Mouse (Mus musculus): ENCODE measurements at regions not wholly inside any gene's neighbourhood (a gene's known extent, or its start where the extent isn't known, plus 50 kb on each side); places are given as distances from the start of the nearest gene placed in this dataset.

GRCm38 (mm10) chr5:64605991-64606390 is 197.2 kb upstream of the Klf3 start:
- DNase-seq (ENCODE audit: low read depth, low spot score) = no peak

GRCm38 (mm10) chr5:64609378-64610087 is 193.7 kb upstream of the Klf3 start:
- no peak for DNase-seq (ENCODE audit: low read depth, low spot score)

GRCm38 (mm10) chr5:64610146-64610545 is 193.0 kb upstream of the Klf3 start:
- no peak for DNase-seq (ENCODE audit: low read depth, low spot score)

DNA sequence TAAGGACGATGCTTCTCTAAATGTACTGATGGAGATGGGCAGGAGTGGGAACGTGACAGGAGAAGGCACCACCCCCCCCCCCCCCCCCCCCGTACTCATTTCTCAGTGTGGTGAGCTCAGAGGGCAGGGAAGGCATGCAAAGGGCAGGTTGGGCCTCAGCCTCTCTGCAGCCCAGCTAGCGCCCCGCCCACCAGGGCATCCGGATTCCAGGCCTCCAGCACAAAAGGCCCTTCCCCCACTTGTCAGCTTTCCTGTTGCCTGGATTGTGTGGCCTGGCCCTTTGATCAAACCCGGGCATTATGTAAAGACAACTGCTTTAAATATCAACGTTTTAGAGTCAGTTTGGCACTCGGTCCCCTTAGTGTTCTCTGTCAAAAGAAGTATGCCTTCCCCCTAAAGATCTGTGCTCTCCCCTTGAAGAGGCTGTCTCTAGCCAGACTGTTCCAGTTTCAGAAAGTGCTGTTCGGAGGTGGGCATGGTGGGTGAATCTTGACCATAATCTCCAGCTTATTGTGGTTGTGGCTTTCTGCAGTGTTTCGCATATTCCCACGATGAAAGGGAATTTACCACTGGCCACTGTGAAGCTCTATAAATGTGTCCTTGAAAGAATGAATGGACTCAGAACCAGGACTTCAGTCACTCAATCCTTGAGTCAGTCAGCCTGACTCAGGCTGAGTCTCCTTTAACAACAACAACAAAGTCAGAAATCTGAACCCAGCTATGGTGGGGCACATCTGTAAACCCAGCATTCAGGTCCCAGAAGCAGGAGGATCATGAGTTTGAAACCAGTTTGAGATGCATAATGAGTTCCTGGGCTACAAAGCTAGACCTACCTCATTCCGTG is 192.4 kb upstream of the Klf3 start:
- no peak for DNase-seq (ENCODE audit: low read depth, low spot score)

GRCm38 (mm10) chr5:64612017-64612416 is 191.2 kb upstream of the Klf3 start:
- DNase-seq (ENCODE audit: low read depth, low spot score) = peak; percentile 58

- DNase-seq (ENCODE audit: low read depth, low spot score) = no peak
Measured at GRCm38 (mm10) chr5:64613696-64614095, 189.5 kb upstream of the Klf3 start.

DNA sequence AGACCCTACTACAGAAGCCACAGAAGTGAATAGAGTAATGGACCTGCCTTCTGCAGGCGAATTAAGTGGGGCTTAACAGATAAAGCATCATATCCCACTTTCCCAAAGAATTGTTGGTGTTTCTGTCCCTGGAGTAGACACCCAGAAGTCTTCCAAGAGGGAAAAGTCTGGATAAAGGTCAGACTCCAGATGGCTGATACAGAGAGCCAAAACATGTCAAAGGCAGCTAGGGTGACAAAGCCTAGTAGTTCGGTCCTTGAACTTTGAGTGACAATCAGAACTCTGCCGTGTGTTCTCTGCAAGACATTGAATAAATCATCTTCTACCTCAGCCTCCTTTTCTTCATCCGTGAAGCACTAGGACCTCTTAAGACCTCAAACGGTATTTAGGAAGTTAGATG is 185.1 kb upstream of the Klf3 start:
- no peak for DNase-seq (ENCODE audit: low read depth, low spot score)

GRCm38 (mm10) chr5:64619752-64620151 is 183.4 kb upstream of the Klf3 start:
- no peak for DNase-seq (ENCODE audit: low read depth, low spot score)

DNA sequence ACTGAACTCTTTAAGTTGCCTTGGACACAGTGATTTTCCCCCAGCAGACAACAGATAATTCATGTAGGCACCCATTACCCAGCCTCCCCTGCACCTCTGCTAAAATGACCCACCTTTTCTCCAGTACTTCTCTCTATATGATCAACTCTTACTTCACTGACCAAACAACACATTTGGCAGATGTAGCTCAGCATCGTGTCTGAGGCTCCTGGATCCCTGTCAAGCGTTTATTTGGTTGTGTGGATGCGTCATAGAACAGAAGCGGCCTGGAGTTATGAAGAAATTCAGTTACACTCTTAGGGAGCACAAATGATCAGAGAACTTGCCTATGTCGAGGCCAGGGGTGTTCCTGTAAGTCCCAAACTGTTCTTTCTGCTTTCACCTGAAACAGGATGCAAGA is 182.5 kb upstream of the Klf3 start:
- no peak for DNase-seq (ENCODE audit: low read depth, low spot score)

- DNase-seq (ENCODE audit: low read depth, low spot score) = no peak
Measured at GRCm38 (mm10) chr5:64621386-64621785, 181.8 kb upstream of the Klf3 start.

GRCm38 (mm10) chr5:64623653-64624052 is 179.5 kb upstream of the Klf3 start:
- no peak for DNase-seq (ENCODE audit: low read depth, low spot score)

- DNase-seq (ENCODE audit: low read depth, low spot score) = no peak
Measured at GRCm38 (mm10) chr5:64624205-64624604, 179.0 kb upstream of the Klf3 start.

GRCm38 (mm10) chr5:64625421-64625820 is 177.8 kb upstream of the Klf3 start:
- DNase-seq (ENCODE audit: low read depth, low spot score) = no peak

DNA sequence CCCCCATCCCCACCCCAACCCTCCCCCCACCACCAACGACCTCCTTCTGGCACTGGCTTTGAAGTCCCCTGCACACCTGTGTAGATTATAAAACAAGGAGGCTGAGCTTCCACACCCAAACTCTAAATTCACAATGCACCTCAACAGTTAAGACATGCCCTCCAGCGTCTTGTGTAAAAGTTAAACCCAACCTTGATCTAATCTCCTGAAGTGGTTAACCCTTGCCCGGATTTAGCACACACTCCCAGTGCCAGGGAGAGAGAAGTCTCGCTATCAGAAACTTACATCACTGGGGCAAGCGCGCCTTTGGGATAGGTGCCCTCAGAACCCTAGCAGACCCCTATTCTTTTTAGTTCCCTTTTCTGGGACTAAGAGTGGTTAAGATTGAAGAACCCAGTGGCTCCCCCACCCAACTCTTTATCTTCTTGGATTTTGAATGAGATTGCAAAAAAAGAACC is 177.3 kb upstream of the Klf3 start:
- DNase-seq (ENCODE audit: low read depth, low spot score) = no peak

DNA sequence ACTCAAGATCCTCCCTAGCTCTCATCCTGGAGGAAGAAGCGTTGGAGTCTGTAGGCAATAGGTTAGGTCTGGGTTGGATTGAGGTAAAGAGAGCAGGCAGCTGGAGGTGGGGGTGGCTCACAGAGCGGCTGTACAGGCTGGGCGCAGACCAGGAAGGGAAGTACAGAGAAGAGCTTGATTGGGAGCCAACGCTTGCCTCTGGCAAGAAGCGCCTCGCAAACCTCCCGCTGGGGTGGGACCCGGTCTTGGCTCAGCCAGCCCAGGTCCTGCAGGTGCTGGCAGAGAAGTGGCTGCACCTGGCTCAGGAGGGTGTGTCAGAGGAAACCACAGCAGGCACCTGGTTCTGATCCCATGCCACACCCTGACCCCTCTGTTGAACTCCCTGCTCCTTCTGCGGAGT is 176.8 kb upstream of the Klf3 start:
- peak; percentile 4 for DNase-seq (ENCODE audit: low read depth, low spot score)

DNA sequence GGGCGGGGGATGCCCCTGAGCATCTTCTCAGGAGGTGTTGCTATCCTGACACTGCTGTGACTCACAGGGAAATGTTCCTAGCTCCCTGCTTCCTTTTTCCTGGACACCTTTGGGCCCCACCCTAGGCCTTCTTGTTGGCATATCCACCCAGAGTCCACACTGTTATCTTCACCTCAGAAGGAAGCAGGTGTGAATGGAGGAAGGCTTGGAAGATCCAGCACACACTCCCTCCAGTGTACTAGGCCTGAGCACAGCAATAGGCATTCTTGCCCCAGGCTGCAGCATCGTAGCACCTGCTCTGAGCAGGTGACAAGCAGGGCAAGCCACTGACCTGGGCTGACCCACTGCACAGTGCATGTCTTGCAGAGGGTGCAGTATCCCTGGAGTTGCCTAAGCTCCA is 172.6 kb upstream of the Klf3 start:
- no peak for DNase-seq (ENCODE audit: low read depth, low spot score)

DNA sequence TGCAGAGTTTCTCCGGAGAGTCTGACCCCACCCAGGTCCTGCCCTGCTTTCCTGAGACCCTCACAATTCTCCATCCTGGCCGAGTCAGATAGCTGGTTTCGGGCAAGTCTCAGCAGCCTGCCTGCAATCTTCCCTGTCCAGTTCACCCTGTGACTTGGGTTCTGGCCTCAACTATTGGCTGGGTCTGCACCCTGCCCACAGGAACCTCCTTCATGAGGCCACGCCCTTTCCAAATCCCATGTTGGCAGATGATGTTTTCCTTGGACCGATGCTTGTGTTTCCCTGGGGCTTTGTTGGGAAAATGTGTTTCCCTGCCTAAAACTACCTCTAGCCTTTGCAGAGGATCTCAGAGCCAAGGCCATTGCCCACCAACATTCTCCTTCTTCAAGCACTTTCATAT is 171.0 kb upstream of the Klf3 start:
- DNase-seq (ENCODE audit: low read depth, low spot score) = no peak

- no peak for DNase-seq (ENCODE audit: low read depth, low spot score)
Measured at GRCm38 (mm10) chr5:64634008-64634407, 169.2 kb upstream of the Klf3 start.

DNA sequence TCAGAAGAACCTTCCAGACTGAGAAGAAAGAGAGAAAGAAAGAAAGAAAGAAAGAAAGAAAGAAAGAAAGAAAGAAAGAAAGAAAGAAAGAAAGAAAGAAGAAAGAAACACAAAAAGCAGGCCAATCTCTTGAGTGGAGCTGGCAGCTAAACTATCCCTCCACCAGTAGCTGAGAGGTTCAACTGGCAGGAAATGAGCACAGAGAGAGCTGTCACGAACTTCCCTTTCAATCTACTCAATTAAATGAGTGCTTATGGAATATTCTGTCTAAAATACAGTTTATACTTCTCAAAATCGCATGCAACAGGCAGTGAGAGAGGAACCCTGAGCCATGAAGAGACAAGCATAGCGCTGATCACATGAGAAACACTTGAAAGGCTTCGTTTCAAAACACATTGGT is 168.5 kb upstream of the Klf3 start:
- no peak for DNase-seq (ENCODE audit: low read depth, low spot score)

DNA sequence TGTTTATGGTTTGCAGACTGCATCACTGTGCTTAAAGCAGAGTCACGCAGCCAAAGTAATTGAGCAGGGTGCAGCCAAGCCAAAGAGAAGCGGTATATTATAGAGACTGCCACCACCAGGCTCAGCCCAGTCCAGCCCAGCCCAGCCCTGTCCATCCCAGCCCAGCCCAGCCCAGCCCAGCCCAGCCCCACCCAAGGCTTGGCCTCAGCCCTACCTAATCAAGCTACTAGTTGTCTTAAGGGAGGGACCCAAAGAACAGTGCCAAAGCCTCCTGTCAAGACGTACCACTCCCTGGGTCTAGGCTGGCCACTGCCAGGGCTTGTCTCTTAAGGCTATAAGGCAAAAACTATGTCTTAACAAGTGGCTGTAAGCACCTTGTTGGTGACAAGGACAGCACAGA is 166.9 kb upstream of the Klf3 start:
- no peak for DNase-seq (ENCODE audit: low read depth, low spot score)

- DNase-seq (ENCODE audit: low read depth, low spot score) = no peak
Measured at GRCm38 (mm10) chr5:64643584-64643983, 159.6 kb upstream of the Klf3 start.

- peak; percentile 51 for DNase-seq (ENCODE audit: low read depth, low spot score)
Measured at GRCm38 (mm10) chr5:64647417-64648125, 155.6 kb upstream of the Klf3 start.

Measured in A20 (cell line).